Mouse (Mus musculus) forebrain, embryonic 10.5 days (tissue): ENCODE results near the gene Ccna1. TPM values are rescaled to one million over a fixed set of nuclear protein-coding genes. Genes with fewer than 3 reads are reported as not detected.

Experiments used
- DNase-seq: peaks from one replicate; pipeline ENCODE4 v3.0.0-alpha.2; 2017; ENCODE audit warnings: low spot score; ENCODE audit errors: extremely low spot score
- H3K27ac ChIP-seq: fragments of 300-500 bp; sonication (generic); 2 replicates; pipeline ENCODE4 v1.5.1; 2016; ENCODE audit warnings: mild to moderate bottlenecking
- H3K27me3 ChIP-seq: fragments of 300-500 bp; sonication (generic); 2 replicates; pipeline ENCODE4 v1.6.1; 2016; ENCODE audit warnings: mild to moderate bottlenecking; ENCODE audit not compliant: poor library complexity, severe bottlenecking
- H3K36me3 ChIP-seq: fragments of 300-500 bp; sonication (generic); replicated peaks from 2 replicates; pipeline ENCODE4 v1.6.1; 2016; ENCODE audit warnings: mild to moderate bottlenecking, moderate library complexity
- H3K4me1 ChIP-seq: fragments of 300-500 bp; sonication (generic); 2 replicates; pipeline ENCODE4 v1.6.1; 2016
- H3K4me3 ChIP-seq: fragments of 300-500 bp; sonication (generic); 2 replicates; pipeline ENCODE4 v1.5.1; 2016; ENCODE audit warnings: mild to moderate bottlenecking, moderate library complexity
- H3K9me3 ChIP-seq: fragments of 300-500 bp; sonication (generic); 2 replicates; pipeline ENCODE4 v1.6.1; 2016; ENCODE audit warnings: mild to moderate bottlenecking, moderate library complexity
- WGBS: fragments of 180-500 bp; shearing (Covaris S2); methylation state at CpG from one replicate; pipeline ENCODE4 v1.1.7; 2016; 5-methylcytosine and 5-hydroxymethylcytosine counted together
- polyA plus RNA-seq: library from polyadenylated mRNA; unstranded; fragments of >200 nt; fragmentation: Nextera tagmentation; extraction: Ambion mirVana; gene quantifications from 2 replicates; pipeline ENCODE4 v1.2.1, GENCODE M21; 2016

Ccna1 gene
- polyA plus RNA-seq: 2.0 and 3.1 TPM in 2 replicates

DNA sequence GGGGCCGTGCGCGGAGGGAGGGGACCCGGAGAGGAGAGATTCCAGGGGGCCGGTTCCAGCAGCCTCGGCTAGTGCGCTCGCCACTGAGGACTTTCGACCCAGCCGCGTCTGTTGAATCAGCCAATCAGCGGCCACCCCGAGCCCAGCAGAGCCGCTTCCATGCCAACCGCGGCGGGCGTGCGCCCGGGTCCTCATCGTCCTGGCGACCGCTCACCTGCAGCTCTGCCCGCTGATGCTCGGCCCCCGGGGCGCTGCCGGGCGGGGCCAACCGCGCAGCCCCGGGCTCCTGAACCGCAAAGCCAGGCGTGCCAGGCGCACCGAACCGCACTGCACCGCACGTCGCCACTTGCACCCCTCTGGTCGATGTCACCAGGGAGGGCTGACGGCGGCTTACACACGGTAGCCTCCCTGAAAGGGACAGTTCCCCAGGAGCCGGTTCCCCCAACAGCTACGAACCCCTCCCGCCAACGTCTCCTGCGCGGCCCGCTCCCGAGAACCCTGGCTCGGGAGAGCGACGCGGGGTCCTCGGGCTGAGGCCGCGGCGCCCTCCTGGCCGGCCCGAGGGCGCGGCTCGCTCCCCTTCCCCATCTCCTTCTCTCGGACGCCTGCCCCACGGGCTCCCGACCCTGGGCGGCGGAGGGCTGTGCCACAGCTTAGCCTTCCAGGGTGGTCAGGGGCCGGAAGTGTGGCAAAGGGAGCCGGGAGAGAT lies at the start of gene Ccna1:
Gene Ccna1, minus strand, starts transcription at position 464 of the 709 bp plus-strand sequence.
- Histone ChIP-seq H3K27me3 (peaks cover 60% of the 10 kb centered on the region), H3K9me3 (no peaks in the 10 kb centered on the region), H3K27ac (peak within 1 kb of the TSS; percentile 77), H3K4me1 (peaks cover 17% of the 10 kb centered on the region), H3K4me3 (peak within 1 kb of the TSS; percentile 74), H3K36me3 (no peaks in the 10 kb centered on the region)
- DNase-seq: peak; percentile 82
- WGBS: under 1% methylated on average over 73 of the region's 73 CpGs

- Histone ChIP-seq H3K4me1 (peaks cover 22% of the 10 kb centered on the region), H3K4me3 (no peak overlapping the region), H3K36me3 (no peaks in the 10 kb centered on the region), H3K27ac (no peak overlapping the region), H3K9me3 (no peaks in the 10 kb centered on the region), H3K27me3 (no peaks in the 10 kb centered on the region)
- no peak for DNase-seq
Measured at GRCm38 (mm10) chr3:55101092-55101491, 45.8 kb upstream of the Ccna1 start.

GRCm38 (mm10) chr3:55098990-55099389 lies 43.7 kb upstream of the Ccna1 start:
- no peak for DNase-seq
- WGBS: 90% methylated on average over 11 of the region's 11 CpGs
- Histone ChIP-seq H3K36me3 (no peaks in the 10 kb centered on the region), H3K4me3 (no peak overlapping the region), H3K27ac (peak overlapping the region; percentile 12; the same call in 1 of the 2 replicates), H3K4me1 (peaks cover 29% of the 10 kb centered on the region), H3K27me3 (no peaks in the 10 kb centered on the region), H3K9me3 (no peaks in the 10 kb centered on the region)

GRCm38 (mm10) chr3:55098014-55098413 lies 42.7 kb upstream of the Ccna1 start:
- Histone ChIP-seq H3K4me3 (no peak overlapping the region), H3K9me3 (no peaks in the 10 kb centered on the region), H3K36me3 (no peaks in the 10 kb centered on the region), H3K27ac (peak overlapping the region; percentile 53; the same call in 1 of the 2 replicates), H3K4me1 (peaks cover 29% of the 10 kb centered on the region), H3K27me3 (no peaks in the 10 kb centered on the region)
- WGBS: 32% methylated on average over 2 of the region's 2 CpGs
- no peak for DNase-seq

GRCm38 (mm10) chr3:55097186-55097585 lies 41.9 kb upstream of the Ccna1 start:
- no peaks in the 10 kb centered on the region for H3K27me3 ChIP-seq
- no peak overlapping the region for H3K4me3 ChIP-seq
- no peaks in the 10 kb centered on the region for H3K9me3 ChIP-seq
- H3K27ac ChIP-seq: peak overlapping the region; percentile 84
- no peak for DNase-seq
- 84% methylated on average over 2 of the region's 2 CpGs for WGBS
- no peaks in the 10 kb centered on the region for H3K36me3 ChIP-seq
- H3K4me1 ChIP-seq: peaks cover 29% of the 10 kb centered on the region

- H3K9me3 ChIP-seq: no peaks in the 10 kb centered on the region
- H3K27ac ChIP-seq: peak overlapping the region; percentile 84
- H3K27me3 ChIP-seq: no peaks in the 10 kb centered on the region
- 0 out of 2 replicates have a peak overlapping the region, but pooled peaks have one; percentile 14 for H3K4me3 ChIP-seq
- 71% methylated on average over 2 of the region's 2 CpGs for WGBS
- no peaks in the 10 kb centered on the region for H3K36me3 ChIP-seq
- H3K4me1 ChIP-seq: peaks cover 29% of the 10 kb centered on the region
- DNase-seq: no peak
Measured at GRCm38 (mm10) chr3:55096655-55097005, 41.3 kb upstream of the Ccna1 start.

DNA sequence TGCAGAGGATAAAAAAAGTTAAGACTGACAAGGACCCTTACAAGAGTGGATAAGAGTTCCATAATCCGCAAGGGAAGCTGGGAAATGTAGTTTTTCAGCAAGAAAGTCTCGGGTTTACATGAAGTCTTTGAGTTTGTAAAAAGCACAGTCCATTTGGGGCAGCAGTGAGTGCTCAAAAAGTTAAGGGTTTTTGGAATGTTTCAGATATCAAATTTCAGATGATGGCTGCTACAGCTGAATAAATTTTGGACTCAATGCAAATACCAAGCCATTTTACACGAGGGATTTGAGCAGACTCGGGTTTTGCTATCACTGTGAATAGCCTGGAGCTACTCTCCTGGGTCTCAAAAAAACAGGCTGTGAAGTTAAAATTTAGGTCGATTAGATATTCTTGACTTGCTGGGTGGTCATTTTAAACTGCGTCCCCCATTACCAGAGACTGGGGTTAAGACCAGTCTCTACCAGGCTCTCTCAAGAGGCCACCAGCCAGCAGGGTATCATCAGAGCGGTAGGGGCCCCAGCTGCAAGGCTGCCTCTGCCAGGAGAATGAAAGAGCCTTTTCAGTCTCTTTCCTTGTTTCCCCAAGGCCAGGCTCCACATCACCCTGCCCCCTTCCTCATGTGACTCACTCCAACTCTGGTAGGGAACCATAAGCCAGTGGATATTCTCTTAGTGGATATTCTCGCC lies 40.8 kb upstream of the Ccna1 start:
- peak; percentile 51 for DNase-seq
- Histone ChIP-seq H3K9me3 (no peaks in the 10 kb centered on the region), H3K27me3 (no peaks in the 10 kb centered on the region), H3K27ac (peak overlapping the region; percentile 84), H3K4me3 (peak overlapping the region; percentile 14; the same call in 1 of the 2 replicates), H3K4me1 (peaks cover 29% of the 10 kb centered on the region), H3K36me3 (no peaks in the 10 kb centered on the region)
- WGBS: 32% methylated on average over 8 of the region's 8 CpGs

DNA sequence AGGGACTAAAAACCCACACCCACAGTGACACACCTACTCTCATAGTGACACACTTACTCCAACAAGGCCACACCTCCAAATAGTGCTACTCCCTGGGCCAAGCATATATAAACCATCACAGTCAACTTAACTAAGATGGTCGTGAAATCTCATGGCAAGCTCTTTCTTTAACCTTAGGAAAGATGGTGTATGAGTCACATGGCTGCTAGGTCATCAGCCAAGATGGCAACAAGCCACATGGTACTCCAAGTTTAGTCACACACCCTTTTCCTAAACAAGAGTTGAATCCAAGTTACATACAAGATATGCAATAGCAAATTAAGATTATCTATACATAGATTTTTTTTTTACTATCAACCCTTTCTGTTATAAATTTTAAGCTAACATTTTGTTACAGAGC lies 37.9 kb upstream of the Ccna1 start:
- 89% methylated on average over 1 of the region's 1 CpGs for WGBS
- H3K9me3 ChIP-seq: no peaks in the 10 kb centered on the region
- no peak overlapping the region for H3K27ac ChIP-seq
- DNase-seq: no peak
- H3K4me1 ChIP-seq: peaks cover 27% of the 10 kb centered on the region
- no peak overlapping the region for H3K4me3 ChIP-seq
- H3K27me3 ChIP-seq: no peaks in the 10 kb centered on the region
- H3K36me3 ChIP-seq: no peaks in the 10 kb centered on the region

- Histone ChIP-seq H3K27me3 (no peaks in the 10 kb centered on the region), H3K4me3 (no peak overlapping the region), H3K9me3 (no peaks in the 10 kb centered on the region), H3K36me3 (no peaks in the 10 kb centered on the region), H3K4me1 (no peaks in the 10 kb centered on the region), H3K27ac (no peak overlapping the region)
- 89% methylated on average over 4 of the region's 4 CpGs for WGBS
- DNase-seq: no peak
Measured at GRCm38 (mm10) chr3:55089291-55089690, 34.0 kb upstream of the Ccna1 start.

- H3K9me3 ChIP-seq: no peaks in the 10 kb centered on the region
- H3K36me3 ChIP-seq: no peaks in the 10 kb centered on the region
- no peaks in the 10 kb centered on the region for H3K27me3 ChIP-seq
- no peaks in the 10 kb centered on the region for H3K4me1 ChIP-seq
- H3K27ac ChIP-seq: no peak overlapping the region
- no peak for DNase-seq
- 83% methylated on average over 3 of the region's 3 CpGs for WGBS
- no peak overlapping the region for H3K4me3 ChIP-seq
Measured at GRCm38 (mm10) chr3:55088843-55089242, 33.5 kb upstream of the Ccna1 start.

- 81% methylated on average over 4 of the region's 4 CpGs for WGBS
- Histone ChIP-seq H3K4me3 (no peak overlapping the region), H3K27me3 (no peaks in the 10 kb centered on the region), H3K27ac (no peak overlapping the region), H3K36me3 (no peaks in the 10 kb centered on the region), H3K9me3 (no peaks in the 10 kb centered on the region), H3K4me1 (no peaks in the 10 kb centered on the region)
- no peak for DNase-seq
Measured at GRCm38 (mm10) chr3:55088359-55088758, 33.1 kb upstream of the Ccna1 start.

DNA sequence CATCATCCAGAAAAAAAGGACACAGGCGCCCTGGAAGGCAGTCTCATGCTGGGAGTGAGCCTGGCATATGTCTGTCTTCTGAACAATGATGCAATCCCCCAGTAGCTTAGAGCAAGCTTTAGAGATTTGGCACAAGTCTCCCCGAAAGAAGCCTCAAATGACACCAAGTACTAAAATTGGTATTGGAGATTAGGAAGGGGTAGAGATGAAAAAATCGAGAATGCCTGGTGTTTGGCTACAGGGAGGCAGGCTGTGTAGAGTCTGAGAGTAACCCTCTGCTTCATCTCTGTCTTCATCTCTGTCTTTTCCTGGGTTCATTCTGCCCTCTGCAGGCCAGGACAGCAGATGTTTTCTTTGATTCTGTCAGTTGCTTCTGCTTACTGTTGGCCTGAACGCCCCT lies 32.1 kb upstream of the Ccna1 start:
- 73% methylated on average over 4 of the region's 4 CpGs for WGBS
- no peaks in the 10 kb centered on the region for H3K27me3 ChIP-seq
- no peaks in the 10 kb centered on the region for H3K4me1 ChIP-seq
- no peak for DNase-seq
- H3K36me3 ChIP-seq: no peaks in the 10 kb centered on the region
- H3K9me3 ChIP-seq: no peaks in the 10 kb centered on the region
- no peak overlapping the region for H3K4me3 ChIP-seq
- no peak overlapping the region for H3K27ac ChIP-seq

GRCm38 (mm10) chr3:55086948-55087347 lies 31.6 kb upstream of the Ccna1 start:
- DNase-seq: no peak

More at GRCm38 (mm10) chr3:55086948-55087347, 31.6 kb upstream of the Ccna1 start:
- H3K36me3 ChIP-seq: no peaks in the 10 kb centered on the region
- H3K4me1 ChIP-seq: no peaks in the 10 kb centered on the region
- 88% methylated on average over 5 of the region's 5 CpGs for WGBS
- H3K9me3 ChIP-seq: no peaks in the 10 kb centered on the region
- no peaks in the 10 kb centered on the region for H3K27me3 ChIP-seq
- no peak overlapping the region for H3K27ac ChIP-seq
- H3K4me3 ChIP-seq: no peak overlapping the region
